Mouse (Mus musculus): ENCODE results near the gene Tet1.

Gene Tet1

DNA sequence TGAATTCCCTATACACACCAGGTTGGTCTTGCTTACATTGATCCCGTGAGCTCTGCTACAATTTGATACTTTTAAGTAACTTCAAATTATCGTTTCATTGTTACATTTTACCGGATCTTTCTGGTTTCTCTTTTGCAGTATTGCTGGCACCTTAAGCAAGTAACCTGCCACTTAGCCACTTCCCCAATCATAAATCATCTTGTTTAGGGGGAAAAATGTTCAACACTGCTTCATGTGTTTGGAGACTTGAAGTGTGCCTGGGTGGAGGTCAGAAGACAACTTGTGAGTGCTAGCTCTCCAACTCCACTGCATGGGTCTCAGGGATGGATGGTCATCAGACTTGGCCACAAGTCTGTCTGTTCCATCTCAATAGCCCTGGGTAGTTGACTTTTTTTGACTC is 17.8 kb downstream of the Tet1 start:
- DNase-seq (ENCODE audit: low spot score), result no peak

- DNase-seq (ENCODE audit: low spot score), result peak; percentile 4
Observed at GRCm38 (mm10) chr10:62886799-62887591, 21.8 kb downstream of the Tet1 start.

DNA sequence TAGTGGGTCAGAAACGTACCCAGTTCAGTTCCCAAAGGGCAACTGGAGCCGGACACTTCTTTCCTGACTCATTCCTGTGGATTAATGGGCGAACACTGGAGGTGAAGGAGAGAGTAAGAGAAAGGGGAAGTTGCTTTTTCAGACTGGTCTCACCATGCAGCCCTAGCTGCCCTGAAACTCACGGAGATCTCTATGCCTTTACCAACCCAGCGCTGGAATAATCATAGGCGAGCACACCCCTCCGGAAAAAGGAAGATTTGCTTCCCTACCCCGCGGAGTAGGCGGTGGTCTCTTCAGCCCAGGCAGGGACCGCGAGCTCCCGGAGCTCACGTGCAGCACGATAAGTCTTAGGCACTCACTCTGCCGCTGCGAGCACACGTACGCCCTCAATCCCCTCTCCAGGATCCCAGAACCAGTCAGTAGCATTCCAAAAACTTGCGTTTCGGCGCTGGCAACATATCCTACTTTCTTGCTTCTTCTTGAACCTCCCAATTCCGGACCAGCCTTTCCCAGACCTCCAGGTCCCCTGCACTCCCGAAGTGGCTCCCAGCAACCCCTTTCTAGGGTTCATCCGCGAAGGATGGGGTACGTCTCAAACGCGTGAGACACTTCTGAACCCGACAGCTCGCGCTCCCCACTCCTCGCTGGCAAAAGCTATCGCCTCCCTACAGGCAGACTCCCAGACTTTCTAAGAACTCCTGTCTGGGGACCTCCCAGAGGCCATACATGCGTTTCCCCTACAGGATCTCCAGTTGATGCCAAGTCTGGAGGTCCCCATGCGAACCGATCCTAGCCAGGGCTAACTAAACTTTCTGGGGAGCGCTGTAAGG is 22.6 kb downstream of the Tet1 start:
- DNase-seq (ENCODE audit: low spot score), result no peak

- no peak for DNase-seq (ENCODE audit: low spot score)
Observed at GRCm38 (mm10) chr10:62885460-62885859, 23.3 kb downstream of the Tet1 start.

DNA sequence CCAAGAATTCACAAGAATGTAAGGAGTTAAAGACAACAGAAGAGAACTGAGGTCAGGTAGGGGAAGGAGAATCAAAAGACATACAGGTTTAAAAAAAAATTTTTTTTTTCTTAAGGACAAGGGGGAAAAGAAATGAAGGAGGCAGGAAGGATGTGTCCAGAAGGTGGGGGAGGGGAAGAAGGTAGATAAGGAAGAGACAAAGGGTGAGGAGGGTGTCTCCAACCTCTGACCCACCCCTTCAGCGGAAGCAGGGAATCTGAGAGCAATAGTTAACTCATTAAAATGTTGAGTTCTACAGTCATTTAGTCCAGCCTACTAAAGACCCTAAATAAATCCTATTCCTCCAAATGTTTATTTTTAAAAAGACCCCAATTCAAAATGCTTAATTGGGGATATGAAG is 24.3 kb downstream of the Tet1 start:
- no peak for DNase-seq (ENCODE audit: low spot score)

DNA sequence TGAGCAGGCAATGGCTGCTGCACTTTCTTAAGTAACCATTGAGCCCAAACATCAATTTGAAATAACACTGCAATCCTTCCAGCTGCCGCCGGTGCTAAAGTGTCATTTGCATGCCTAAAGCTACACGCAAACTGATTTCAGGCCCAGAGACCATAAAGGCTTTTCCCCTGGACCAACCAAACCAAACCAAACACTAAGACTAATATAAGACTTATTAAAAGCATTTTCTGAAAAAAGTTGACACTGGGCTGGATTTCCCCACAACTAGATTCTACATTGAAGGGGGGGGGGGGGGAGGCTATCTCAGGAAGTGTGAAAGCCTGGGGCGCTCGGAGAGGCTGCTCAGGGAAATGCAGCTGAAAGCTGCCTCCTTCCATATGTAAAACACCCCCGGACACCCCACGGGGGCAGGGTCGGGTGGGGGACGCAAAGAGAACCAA is 24.8 kb downstream of the Tet1 start:
- no peak for DNase-seq (ENCODE audit: low spot score)

DNA sequence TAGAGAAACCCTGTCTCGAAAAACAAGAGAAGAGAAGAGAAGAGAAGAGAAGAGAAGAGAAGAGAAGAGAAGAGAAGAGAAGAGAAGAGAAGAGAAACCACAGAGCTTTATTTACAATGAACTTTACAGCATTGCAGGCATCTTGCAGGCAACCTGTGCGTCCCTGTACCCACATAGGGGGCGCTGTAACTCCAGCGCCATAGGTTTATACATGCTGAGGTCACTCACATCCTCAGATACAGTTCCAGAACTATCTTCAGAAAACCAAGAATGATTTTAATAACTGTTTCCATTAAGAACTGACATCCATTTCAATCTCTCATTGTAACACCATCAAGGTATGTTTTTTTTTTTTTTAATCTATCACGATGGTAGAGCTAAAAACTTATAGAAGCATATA is 27.6 kb downstream of the Tet1 start:
- no peak for DNase-seq (ENCODE audit: low spot score)

- DNase-seq (ENCODE audit: low spot score), result no peak
Observed at GRCm38 (mm10) chr10:62878056-62878455, 30.7 kb downstream of the Tet1 start.

- no peak for DNase-seq (ENCODE audit: low spot score)
Observed at GRCm38 (mm10) chr10:62875565-62875964, 33.2 kb downstream of the Tet1 start.

- no peak for DNase-seq (ENCODE audit: low spot score)
Observed at GRCm38 (mm10) chr10:62874828-62875227, 34.0 kb downstream of the Tet1 start.

DNA sequence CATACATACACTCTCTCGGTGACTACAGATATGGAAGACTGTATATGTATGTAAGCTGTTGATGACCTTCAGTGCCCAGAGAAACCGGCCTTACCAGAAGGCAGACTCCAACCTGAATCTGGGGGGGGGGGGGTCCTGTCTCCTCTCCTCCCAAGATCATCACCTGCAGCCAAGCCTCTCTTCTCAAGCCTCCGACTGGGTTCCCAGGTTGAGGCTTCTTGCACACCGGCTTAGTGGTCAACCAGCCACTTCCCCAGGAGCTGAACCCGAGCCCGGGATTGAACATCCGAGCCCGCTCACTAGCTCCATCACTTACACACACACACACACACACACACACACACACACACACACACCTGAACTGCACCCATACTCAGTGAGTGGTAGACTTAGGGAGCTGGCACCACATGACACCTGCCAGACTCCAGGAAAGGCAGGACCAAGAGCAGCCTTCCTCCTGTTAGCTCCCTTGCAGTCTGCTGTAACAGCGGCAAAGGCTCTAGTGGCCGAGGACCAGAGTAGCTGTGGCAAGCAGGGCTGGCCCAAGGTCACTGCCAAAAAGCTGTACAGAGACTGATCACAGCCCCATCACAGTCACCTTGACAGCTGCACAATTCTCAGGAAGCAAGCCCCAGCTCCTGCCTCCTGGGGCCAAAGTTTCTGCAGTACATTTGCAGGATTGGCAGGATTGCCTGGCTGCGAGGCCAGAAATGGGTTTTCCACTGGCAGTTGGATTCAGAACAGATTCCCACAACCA is 42.6 kb downstream of the Tet1 start:
- DNase-seq (ENCODE audit: low spot score), result no peak

DNA sequence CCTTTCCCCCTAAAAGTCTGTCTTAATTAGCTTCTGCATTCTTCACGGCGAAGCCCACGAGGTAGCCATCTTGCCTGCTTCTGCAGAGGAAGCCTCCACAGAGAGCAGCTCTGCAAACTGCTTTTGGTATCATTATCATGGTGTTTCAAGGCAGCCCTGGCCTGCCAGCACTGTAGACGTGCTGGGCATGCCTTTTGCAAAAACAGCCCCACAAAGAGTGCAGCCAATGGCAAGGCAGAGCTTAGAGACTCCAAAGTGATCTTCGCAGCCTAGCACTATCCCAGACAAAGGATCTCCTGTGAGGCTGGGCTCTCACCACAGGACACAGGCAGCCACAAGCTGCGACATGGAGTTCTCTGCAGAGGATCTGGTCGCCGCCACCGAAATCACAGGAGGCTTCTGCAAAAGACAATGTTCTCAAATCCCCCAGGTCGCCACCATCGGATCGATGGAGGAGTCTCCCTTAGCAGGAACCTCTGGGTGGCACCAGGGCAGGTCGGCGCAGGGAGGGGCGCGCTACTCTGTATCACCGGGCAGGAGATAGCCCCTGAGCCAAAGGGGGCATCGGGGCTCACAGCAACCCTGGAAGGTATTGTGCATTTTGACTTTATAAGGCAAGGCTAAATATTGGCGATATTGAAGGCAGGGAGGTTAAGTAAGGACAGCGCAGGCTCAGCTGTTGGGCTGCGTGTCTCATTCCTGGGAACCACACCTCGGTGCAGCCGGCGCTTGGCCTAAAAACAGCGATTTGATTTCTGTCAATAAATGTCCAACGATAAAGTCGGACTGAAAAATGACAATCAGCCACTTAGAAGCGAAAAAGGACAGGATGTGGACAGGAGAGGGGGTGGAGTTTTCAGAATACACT is 43.4 kb downstream of the Tet1 start:
- peak; percentile 4 for DNase-seq (ENCODE audit: low spot score)

GRCm38 (mm10) chr10:62863563-62863962 is 45.2 kb downstream of the Tet1 start:
- DNase-seq (ENCODE audit: low spot score), result no peak

DNA sequence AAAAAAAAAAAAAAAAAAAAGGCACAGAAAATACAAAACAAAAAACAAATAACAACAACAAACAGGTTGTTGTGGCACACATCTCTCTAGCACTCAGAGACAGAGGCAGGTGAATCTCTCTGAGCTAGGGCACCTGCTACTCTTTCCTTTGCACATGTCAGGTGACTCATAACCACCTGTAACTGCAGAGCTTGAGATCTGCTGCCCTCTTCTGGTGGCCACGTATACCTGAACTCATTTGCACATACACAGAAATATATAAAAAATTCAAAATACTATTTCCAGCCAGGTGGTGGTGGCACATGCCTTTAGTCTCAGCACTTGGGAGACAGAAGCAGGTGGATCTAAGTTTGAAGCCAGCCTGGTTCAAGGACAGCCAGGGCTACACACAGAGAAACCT is 46.4 kb downstream of the Tet1 start:
- DNase-seq (ENCODE audit: low spot score), result no peak

DNA sequence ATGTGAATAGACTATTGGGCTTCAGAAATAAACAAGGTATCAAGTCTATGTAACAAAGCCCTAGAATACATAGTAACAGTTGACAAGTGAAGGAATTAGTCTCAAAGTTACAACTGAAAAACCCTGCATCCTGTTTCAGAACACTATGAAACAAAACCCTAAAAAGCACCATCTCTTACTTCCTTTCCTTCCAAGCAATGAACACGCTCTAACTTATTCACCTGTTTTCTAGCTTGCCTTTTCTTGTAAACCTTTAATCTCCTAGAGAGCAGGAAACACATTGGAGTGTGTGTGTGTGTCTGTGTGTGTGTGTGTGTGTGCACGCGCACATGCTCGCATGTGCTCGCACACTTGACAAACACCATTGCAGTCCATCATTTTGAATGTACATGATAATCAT is 49.8 kb downstream of the Tet1 start:
- no peak for DNase-seq (ENCODE audit: low spot score)

- no peak for DNase-seq (ENCODE audit: low spot score)
Observed at GRCm38 (mm10) chr10:62856690-62857290, 52.0 kb downstream of the Tet1 start.

DNA sequence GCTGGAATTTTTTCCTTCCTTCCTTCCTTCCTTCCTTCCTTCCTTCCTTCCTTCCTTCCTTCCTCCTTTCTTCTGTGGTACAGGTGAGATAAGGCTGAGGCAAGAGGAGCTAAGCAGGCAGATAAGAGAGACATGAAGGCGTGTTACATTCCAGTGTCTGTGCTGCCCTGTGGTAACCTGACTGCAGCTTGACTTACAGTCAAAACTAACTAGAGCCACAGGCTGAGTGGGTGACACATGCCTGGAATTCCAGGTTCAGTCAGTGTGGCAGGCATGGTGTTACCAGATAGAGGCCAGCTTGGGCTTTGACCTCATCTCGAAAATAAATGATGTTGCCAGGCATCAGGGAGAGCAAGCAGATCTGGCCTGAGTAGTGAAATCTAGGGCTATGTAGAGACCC is 53.8 kb downstream of the Tet1 start:
- no peak for DNase-seq (ENCODE audit: low spot score)

DNA sequence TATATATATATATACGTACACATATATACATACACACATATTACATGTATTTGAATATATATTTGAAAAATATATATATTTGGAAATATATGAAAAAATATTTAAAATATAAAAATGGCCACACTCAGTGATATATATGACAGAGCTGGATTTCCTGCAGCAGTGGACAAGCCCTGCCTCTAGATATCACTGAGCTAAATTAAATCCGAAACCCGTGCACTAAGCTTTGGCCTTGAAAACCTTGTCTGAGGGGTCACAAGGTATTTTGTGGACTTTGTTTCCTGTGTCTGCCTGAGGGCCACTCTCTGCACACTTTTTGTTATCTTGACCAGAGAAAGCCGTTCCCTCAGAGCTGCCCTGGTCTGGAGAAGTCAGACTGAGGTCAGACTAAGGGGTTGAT is 54.2 kb downstream of the Tet1 start:
- no peak for DNase-seq (ENCODE audit: low spot score)

DNA sequence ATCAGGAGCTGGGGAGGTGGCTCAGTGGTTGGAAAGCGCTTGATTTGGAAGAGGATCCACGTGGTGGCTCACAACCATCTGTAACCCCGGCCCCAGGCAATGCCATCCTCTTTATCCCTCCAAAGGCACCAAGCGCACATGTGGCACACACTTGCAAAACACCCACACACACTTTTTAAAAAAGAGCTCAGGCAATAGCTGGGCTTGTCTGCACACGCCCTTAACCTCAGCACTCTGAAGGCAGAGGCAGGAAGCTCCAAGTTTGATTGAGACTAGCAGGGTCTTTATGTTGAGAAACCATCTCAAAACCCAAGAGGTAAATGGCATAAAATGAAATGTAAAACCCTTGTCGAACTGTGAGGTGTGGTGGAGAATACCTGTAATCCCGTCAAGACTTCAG is 57.2 kb downstream of the Tet1 start:
- DNase-seq (ENCODE audit: low spot score), result no peak

DNA sequence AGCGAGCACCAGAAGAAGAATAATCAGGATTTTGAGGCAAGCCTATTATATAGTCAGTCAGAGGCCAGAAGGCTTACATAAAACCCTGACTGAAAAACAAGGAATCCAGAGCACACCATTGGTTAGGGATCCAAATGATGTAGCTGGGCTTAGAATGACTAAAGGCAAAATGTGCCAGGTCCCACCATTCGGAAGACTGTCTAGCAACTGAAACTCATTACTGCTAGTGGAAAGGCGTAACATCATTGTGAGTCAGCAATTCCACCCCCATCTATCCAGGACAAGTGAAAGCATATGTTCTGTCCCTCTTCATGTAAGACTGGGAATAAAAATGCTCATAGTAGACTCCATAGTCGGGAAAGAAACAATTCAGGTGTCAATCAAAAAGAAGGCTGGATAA is 57.8 kb downstream of the Tet1 start:
- DNase-seq (ENCODE audit: low spot score), result no peak

- no peak for DNase-seq (ENCODE audit: low spot score)
Observed at GRCm38 (mm10) chr10:62848783-62849182, 60.0 kb downstream of the Tet1 start.

All from spleen, adult 12 weeks (tissue).